Mouse (Mus musculus) heart, adult 2 months (tissue): ENCODE data around the gene Ubash3b.

Source experiments
- CTCF ChIP-seq: fragments of 200-600 bp; IDR thresholded peaks from 2 replicates; pipeline ENCODE4 v1.8.1; 2022; ENCODE audit warnings: antibody characterized with exemption, mild to moderate bottlenecking, moderate library complexity
- EP300 ChIP-seq: fragments of 200-500 bp; IDR thresholded peaks from 2 replicates; pipeline ENCODE4 v1.6.1; 2011; ENCODE audit warnings: low read depth, low read length, control low read depth; ENCODE audit not compliant: insufficient read depth
- POLR2A ChIP-seq: fragments of 200-500 bp; IDR thresholded peaks from 2 replicates; pipeline ENCODE4 v1.6.1; 2011; ENCODE audit warnings: mild to moderate bottlenecking, low read depth, low read length, control low read depth; ENCODE audit not compliant: insufficient read depth

GRCm38 (mm10) chr9:41070761-41071181, 90.7 kb downstream of the Ubash3b start:
- TF ChIP-seq CTCF, result no peak
- TF ChIP-seq POLR2A, result no peak
- no peak for TF ChIP-seq EP300
